Mouse (Mus musculus) kidney, postnatal 10 days (tissue): ENCODE measurements around the gene Shisal1.

Experiments
- DNase-seq: peaks from one replicate; pipeline ENCODE4 v3.0.0; 2021; ENCODE audit warnings: mixed read lengths

The Shisal1 gene

GRCm38 (mm10) chr15:84367402-84367801 is 79.5 kb downstream of the Shisal1 start:
- DNase-seq, result no peak

GRCm38 (mm10) chr15:84366574-84366989 is 80.3 kb downstream of the Shisal1 start:
- DNase-seq, result no peak

- DNase-seq, result peak; percentile 26
Observed at GRCm38 (mm10) chr15:84365675-84366381, 81.1 kb downstream of the Shisal1 start.

GRCm38 (mm10) chr15:84364746-84365145 is 82.2 kb downstream of the Shisal1 start:
- no peak for DNase-seq

- DNase-seq, result no peak
Observed at GRCm38 (mm10) chr15:84355081-84355480, 91.8 kb downstream of the Shisal1 start.

- DNase-seq, result peak; percentile 43
Observed at GRCm38 (mm10) chr15:84351915-84352844, 94.7 kb downstream of the Shisal1 start.

GRCm38 (mm10) chr15:84351342-84351741 is 95.6 kb downstream of the Shisal1 start:
- no peak for DNase-seq

- no peak for DNase-seq
Observed at GRCm38 (mm10) chr15:84349915-84350738, 96.8 kb downstream of the Shisal1 start.

- DNase-seq, result no peak
Observed at GRCm38 (mm10) chr15:84348769-84349168, 98.1 kb downstream of the Shisal1 start.

GRCm38 (mm10) chr15:84340926-84341325 is 106.0 kb downstream of the Shisal1 start:
- no peak for DNase-seq

- DNase-seq, result no peak
Observed at GRCm38 (mm10) chr15:84337599-84337998, 109.3 kb downstream of the Shisal1 start.

- no peak for DNase-seq
Observed at GRCm38 (mm10) chr15:84336281-84336817, 110.5 kb downstream of the Shisal1 start.

GRCm38 (mm10) chr15:84331066-84331612 is 115.8 kb downstream of the Shisal1 start:
- peak; percentile 56 for DNase-seq

GRCm38 (mm10) chr15:84329940-84330339 is 117.0 kb downstream of the Shisal1 start:
- DNase-seq, result peak; percentile 47
